Mouse (Mus musculus) left cerebral cortex, adult 9 months (tissue): ENCODE results near the gene Sepsecs.
"Not testable (repeated sequence)": the region's sequence is repeated elsewhere in the genome, so short reads cannot be mapped to it uniquely, and the experiment has no call there.

Source experiments
- DNase-seq, 2 experiments: peaks; one replicate each; pipeline ENCODE4 v3.0.0; 2022; ENCODE audit warnings: low spot score in 2 of 2

Sepsecs gene

GRCm38 (mm10) chr5:52669426-52670191 lies at the start of gene Sepsecs:
Gene Sepsecs (minus strand): TSS chr5:52669708.
- peak; percentile 84 to 93 for DNase-seq

- DNase-seq, result no peak
These were observed 47.4 kb upstream of the Sepsecs start for GRCm38 (mm10) chr5:52716742-52717448.

GRCm38 (mm10) chr5:52712704-52713103 lies 43.2 kb upstream of the Sepsecs start:
- no peak for DNase-seq

GRCm38 (mm10) chr5:52704562-52704961 lies 35.1 kb upstream of the Sepsecs start:
- DNase-seq, result no peak

- not testable (repeated sequence) for DNase-seq
These were observed 28.5 kb upstream of the Sepsecs start for GRCm38 (mm10) chr5:52697882-52698440.

- DNase-seq, result no peak
These were observed 27.8 kb upstream of the Sepsecs start for GRCm38 (mm10) chr5:52697291-52697690.

- no peak for DNase-seq
These were observed 18.4 kb upstream of the Sepsecs start for GRCm38 (mm10) chr5:52687741-52688455.

- no peak for DNase-seq
These were observed 11.6 kb upstream of the Sepsecs start for GRCm38 (mm10) chr5:52681111-52681510.

GRCm38 (mm10) chr5:52680191-52680590 lies 10.7 kb upstream of the Sepsecs start:
- no peak for DNase-seq

- DNase-seq, result no peak
These were observed 9.1 kb upstream of the Sepsecs start for GRCm38 (mm10) chr5:52678498-52679070.

- no peak for DNase-seq
These were observed 7.6 kb upstream of the Sepsecs start for GRCm38 (mm10) chr5:52677126-52677525.

- DNase-seq, result no peak
These were observed 5.0 kb upstream of the Sepsecs start for GRCm38 (mm10) chr5:52674384-52675069.

GRCm38 (mm10) chr5:52673341-52673740 lies 3.8 kb upstream of the Sepsecs start:
- DNase-seq, result no peak

- no peak for DNase-seq
These were observed 1.2 kb upstream of the Sepsecs start for GRCm38 (mm10) chr5:52670745-52671144.

GRCm38 (mm10) chr5:52666766-52667165 lies 2.7 kb downstream of the Sepsecs start:
- DNase-seq, result no peak

- no peak for DNase-seq
These were observed 11.6 kb downstream of the Sepsecs start for GRCm38 (mm10) chr5:52657957-52658356.

GRCm38 (mm10) chr5:52657336-52657735 lies 12.2 kb downstream of the Sepsecs start:
- DNase-seq, result no peak

- DNase-seq, result peak in 1 of 2 experiments; percentile 19
These were observed 13.5 kb downstream of the Sepsecs start for GRCm38 (mm10) chr5:52655992-52656391.

GRCm38 (mm10) chr5:52654961-52655360 lies 14.5 kb downstream of the Sepsecs start:
- DNase-seq, result no peak

GRCm38 (mm10) chr5:52652606-52653005 lies 16.9 kb downstream of the Sepsecs start:
- DNase-seq, result no peak

- no peak for DNase-seq
These were observed 17.4 kb downstream of the Sepsecs start for GRCm38 (mm10) chr5:52652086-52652485.
